Mouse (Mus musculus) kidney, postnatal 14 days (tissue): ENCODE results near the gene Ptgfrn.

Experiments used
- DNase-seq: peaks from one replicate; pipeline ENCODE4 v3.0.0; 2022; ENCODE audit warnings: mixed read lengths

Gene Ptgfrn

DNA sequence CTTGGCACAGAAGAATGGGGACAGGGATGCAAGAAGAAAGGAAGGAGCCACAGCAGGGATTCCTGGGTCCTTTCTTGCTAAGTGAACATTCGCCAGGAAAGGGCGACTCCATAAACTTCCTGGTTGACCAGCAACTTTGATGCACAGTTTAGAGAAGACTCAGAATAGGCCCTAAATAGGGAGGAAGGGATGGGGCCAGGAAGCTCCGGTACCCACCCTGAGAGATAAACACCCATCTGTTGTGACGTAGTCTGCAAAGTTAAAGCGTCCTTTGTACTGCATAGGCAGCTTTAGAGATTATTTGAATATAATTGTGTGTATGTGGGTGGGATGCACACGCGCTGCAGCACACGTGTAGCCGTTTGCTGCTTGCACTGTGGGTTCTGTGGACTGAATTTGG is 75.6 kb downstream of the Ptgfrn start:
- DNase-seq: no peak

DNA sequence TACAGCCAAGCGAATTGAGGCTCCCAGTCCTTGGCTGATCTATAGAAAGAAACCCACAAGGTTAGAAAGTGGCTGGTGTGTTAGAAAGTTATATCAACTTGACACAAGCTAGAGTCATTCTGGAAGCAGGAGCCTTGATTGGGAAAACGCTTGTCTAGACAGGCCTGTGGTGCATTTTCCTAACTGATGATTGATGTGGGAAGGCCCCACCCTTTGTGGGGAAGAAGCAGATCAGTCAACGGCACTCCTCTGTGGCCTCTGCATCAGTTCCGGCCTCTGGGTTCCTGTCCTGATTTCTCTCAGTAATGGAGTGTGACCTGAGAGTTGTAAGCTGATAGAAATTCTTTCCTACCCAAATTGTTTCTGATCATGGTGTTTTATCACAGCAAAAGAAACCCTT is 76.4 kb downstream of the Ptgfrn start:
- no peak for DNase-seq

DNA sequence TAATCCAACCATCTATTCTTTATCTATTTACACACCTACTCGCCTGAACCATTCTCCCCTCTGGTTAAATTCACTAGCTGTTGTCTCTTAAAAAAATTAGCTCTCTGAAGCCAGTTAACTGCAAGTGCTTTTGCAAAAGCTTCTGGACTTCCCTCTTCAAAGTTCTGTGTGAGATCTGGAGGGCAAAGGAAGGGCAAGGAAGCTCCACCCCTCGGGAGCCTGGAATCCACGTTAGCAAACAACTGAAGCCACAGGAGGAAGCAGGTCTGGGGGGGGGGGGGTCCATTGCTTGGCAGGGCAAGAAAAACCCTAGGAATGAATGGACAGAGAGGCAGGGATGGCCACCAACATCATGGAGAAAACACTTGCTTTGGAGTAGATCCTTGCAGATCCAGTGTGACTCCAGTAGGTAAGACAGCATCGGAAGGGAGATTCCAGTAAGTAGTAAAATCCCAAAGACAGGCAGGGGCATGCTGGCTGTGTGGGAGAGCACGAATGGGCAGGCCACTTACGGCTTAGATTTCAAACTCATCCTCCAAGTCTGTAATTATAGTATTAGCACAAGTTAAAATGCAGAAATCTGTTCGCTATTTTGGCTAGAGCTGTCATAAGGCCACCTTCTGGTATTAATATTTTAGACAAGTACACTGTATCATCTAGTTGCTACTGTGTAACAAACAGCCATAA is 78.5 kb downstream of the Ptgfrn start:
- DNase-seq: no peak

DNA sequence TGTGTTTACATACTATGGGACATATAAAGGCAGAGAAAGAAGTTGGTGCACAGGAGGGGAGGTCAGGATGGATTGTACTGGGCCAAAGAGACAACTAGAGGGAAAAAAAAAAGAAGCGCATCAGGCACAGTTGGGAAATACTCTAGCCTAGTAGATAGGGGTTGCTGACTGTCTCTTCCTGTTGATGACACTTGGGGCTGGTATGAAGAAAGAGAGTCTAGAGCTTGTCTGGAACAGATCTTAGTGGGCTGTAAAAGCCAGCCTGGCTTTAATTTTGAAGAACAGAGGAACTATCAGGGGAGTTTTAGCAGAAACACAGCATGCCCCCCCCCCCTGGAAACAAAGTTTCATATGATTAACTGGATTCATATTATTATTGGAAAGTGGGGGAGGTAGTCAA is 79.4 kb downstream of the Ptgfrn start:
- DNase-seq: no peak

DNA sequence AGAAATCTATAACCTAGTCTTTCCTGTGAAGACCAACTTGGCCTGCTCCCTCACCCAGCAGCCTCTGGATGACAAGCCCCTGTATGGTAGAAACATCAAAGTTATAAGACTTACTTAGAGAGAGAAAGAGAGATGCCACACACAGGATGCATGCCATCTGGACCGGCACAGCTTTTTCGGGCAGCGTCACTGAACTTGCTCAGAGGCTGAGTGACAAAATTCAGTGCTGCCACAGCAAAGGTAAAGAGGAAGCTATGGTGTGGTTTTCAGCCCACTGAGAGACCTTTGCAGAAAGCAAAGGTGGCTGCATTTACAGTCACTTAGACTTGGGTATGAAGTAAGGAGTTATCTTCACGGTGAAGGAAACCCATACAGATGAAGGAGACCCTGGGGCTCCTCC is 80.7 kb downstream of the Ptgfrn start, which contains the start of gene Cd101:
Gene Cd101 (minus strand): TSS at position 218 of the 400 bp plus-strand sequence.
- DNase-seq: no peak

DNA sequence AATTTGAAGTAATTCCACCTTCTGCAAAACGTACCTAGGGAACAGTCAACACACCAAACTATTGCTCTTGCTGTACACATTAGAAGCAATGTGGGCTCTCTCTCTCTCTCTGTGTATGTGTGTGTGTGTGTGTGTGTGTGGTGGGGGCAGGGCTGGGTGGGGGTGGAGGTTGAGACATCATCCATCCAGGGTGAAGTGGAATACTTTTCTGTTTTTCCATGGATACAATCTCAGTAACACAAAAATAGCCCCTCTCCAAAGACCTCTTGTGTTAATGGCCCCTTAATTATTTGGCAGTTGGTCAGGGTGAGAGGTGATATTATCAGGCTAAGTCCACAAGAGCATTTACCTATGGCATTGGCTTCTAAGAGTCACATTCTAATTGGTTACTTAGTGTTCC is 83.3 kb downstream of the Ptgfrn start:
- DNase-seq: no peak

DNA sequence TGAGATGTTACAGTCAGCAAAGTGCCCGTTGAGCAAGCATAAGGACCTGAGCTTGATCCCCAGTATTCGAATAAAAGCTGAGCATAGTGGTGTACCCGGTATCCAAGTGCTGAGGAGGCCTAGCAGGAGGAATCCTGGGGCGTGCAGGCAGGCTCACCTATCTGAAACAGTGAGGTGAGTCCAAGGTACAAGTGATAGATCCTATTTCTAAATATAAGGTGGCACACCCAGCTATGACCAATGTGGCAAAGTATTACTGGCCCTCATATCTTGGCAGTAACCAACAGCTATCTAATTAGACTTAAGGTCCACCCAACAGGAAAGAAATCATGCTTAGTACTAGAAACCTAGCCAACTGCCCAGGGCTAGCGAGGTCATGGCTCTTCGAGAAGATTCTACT is 87.1 kb downstream of the Ptgfrn start:
- no peak for DNase-seq

DNA sequence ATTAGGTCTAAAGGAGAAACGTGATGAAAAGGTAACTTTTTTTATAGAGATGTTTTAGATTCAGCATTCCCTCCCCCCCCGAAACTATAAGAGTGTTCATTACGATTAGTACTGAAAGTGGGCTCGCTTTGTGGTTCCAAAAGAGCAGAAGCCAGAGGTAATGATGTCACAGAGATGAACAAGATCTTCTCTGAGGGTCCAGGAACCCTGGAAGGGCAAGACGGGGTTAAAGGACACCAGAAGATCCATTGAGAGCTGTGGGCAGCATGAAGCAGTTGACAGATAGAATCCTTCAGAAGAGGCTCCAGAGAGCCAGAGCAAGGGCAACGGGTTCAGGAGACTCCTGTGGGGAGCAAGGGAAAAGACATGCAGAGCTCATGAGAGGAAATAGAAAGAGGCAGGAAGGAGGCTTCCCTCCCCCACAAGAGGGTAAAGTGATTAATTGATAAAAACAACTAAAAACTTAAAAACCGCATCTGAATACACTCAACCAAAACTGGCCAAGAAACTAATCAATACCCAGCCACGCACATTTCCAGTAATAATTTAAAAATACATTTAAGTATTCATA is 88.5 kb downstream of the Ptgfrn start:
- no peak for DNase-seq

DNA sequence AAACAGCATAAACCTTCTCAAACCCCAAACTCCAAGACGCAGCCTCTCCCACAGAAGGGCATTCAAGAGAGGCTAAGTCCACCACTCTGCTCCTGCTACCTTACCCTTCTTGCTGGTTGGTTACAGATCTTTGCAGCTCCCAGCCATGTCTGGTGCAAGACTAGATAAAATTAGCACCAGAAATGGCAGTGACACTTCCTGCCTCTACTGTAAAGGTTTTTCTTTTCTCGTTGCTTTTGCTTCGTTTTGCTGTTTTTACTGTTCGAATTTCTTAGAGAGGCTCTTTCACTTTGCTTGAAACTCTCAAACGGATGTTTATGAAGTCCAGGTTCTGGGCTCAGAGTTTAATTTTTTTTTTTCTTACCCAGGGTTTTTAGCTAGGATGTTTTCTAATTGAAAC is 89.0 kb downstream of the Ptgfrn start:
- DNase-seq: no peak

DNA sequence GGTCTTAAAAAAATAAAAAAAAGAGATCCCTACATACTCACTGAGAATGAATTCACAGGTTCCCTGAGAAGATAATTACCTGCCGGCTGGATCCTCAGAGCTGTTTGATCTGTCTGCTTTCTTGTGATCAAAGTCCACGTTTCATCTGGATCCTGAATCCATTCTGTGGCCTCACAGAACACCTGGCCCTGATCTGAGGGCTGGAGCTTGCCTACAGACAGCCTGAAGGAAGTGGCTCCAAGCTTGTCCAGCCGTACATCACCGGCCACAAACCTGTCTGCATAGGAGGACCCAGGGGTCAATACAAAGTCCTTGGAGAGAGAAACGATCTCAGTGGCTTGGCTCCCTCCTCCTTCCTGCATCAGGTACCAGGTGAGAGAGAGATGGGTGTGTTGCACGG is 91.6 kb downstream of the Ptgfrn start:
- no peak for DNase-seq

DNA sequence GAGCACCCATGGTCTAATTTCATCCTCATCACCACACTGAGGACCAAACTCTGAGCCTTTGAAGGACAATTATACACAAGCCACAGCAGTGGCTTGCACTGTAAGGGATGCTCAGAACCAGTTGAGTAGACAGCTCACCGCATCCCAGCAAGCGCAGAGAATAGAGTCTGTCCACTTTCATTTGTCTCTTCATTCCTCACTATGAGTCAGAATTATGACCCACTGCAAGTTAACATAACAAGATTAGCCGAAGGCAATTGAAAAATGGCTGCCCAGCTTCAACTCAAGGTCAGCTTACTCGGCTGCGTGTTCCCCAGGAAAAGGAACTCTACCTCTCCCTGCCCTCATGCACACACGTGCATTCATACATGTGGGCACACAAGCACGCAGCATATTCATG is 94.0 kb downstream of the Ptgfrn start:
- no peak for DNase-seq

DNA sequence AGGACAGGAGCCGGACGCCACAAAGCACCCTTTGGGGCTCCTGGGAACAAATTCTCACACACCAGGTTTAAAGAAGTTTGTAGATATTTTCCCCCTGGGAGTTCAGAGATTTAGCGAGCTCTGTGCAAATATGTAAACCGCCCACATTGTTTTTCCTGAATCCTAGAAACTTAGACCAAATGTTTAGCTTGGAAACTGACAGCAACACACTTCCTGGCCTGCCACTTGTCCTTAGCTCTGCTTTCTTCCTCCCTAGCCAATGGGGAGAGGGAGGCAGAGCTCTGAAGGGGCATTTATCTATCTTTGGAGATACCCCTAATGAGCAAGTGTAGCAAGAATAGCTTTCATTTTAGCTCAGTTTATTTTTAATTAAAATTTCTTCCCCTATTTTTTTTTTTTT is 94.8 kb downstream of the Ptgfrn start:
- DNase-seq: no peak

DNA sequence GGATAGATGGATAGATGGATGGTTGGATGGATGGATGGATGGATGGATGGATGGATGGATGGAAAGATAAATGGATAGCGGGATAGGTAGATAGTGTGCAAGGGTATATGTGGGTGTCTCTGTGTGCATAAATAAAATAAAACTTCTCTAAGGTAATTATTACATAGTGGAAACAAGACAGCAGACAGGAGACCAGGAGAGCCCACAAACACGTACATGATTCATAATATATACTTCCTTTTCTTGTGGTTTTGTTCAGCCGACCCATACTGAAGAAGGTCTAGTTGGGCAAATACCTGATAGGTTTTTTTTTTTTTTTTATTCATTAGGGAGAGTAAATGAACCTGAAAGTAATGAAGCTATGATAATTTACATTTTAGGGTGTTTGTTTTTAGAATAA is 96.5 kb downstream of the Ptgfrn start:
- no peak for DNase-seq

DNA sequence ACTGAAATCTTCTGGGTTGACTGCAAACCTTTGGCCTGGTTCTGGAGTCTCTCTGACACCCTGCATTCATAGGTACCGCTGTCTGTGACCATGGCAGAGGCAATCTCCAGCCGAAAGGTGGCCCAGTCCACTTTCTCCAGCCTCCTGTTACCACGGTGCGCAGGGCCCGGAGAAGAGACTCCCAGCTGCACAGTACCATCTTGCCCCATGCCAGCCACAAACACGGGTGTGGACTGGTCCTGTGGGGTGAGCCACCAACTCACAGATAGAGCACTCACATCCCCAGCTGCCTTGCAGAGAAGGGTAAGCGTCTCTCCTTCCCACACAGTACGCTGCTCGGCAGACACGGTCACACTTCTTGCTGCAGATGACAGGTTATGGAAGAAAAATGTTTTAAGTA is 97.1 kb downstream of the Ptgfrn start:
- no peak for DNase-seq

DNA sequence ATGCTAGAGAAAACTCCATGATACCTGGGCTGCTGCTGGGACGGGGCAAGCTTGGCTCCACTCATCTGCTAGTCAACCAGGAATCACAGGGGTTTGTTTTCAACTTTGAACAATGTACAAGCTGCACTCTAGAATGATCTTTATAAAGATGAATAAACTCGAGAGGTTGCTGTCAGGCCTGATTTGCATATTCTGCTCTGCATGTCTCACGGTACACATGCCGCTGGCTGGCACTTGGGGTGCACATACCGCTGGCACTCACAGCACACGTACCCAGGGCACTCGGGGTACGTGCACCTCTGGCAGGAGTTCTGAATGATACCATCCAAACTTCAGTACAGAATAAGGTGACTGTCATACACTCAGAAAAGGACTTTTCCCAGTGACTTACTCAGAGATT is 97.5 kb downstream of the Ptgfrn start:
- DNase-seq: no peak

DNA sequence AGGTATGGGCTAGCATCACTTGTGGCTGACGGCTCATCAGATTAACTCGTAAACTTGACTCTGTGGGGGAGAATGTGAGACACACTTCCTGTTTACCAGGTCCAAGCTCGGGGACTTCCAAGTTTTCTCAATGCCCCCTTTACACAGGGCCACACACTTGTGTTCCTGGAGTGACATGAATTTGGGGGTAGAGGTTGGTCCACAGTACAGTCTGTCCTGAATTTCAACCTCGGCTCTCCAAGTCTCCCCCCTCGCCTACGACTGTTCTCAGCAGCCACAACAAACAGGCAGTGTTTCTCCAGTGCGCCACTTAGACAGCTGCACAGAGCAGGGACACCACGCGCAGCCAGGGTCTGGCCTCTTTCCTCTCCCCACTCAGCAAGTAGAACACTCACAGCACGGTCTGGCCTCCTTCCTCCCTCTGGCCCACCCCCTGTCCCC is 97.9 kb downstream of the Ptgfrn start:
- peak; percentile 24 for DNase-seq

DNA sequence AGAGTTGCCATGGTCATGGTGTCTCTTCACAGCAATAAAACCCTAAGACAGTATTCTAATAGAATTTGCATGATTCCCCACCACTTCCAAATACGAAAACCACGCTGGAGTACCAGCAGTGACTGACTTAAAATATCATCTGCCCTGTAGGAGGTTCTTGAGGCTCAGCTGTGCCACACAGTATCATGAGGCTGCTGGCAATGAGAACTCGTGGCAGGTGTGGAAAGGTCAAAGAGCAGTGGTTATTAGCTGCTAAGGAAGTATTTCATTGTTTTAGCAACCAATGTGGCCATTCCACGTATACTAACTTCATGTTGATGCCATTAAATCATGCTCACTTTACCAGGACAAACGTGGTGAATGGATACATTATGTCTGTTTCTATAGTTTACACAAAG is 98.9 kb downstream of the Ptgfrn start:
- no peak for DNase-seq

DNA sequence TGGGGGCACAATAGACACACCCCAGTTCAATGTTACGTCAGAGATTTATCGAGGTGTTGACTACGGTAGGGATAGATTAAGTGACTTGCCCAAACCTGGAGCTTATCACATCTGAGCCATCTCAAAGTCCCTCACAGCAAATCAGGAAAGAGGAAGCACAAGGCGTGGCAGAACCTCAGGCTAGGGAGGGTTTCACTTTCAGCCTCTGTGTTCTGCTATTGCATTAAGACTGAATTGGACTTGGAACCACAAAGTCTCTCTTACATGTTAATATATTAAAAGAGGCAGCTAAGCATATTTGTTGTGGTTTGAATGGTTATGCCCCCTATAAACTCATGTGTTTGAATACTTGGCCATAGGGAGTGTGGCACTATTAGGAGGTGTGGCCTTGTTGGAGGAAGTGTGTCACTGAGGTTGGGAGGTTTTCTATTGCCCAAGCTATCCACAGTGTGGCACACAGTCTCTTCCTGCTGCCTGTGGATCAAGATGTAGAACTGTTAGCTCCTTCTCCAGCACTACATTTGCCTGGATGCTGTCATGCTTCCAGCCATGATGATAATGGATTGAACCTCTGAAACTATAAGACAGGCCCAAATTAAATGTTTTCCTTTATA is 99.4 kb downstream of the Ptgfrn start:
- DNase-seq: no peak

DNA sequence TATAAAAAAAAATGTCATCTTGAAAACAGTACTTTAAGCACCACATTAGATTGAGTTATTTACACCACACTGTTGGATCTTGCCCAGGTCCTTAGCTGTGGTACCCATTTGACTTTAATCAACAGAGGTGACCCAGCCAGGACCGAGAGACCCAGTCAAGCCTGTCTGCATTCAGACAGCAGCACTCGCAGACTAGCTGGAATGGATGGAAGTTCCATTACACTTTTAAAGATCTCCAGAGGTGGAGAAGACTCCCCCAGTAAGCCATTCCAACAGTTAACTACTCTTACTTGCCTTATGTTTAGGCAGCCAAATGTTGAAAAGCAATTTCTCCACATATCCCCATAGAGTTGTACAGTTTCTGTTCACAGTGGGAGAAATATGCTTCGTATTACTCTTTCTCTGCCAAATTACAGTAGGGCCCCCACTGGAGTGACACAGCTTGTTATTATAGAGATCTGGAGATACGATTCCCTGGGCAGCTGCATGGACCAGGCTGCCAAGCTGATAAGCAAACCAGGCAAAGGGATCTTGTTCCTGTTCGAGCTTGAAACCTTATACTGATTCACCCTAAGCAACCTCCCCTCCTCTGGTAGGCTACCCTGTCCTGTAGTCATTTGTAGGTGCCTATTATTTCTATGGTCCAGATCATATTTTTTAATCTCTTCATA is 102.8 kb downstream of the Ptgfrn start:
- DNase-seq: no peak

DNA sequence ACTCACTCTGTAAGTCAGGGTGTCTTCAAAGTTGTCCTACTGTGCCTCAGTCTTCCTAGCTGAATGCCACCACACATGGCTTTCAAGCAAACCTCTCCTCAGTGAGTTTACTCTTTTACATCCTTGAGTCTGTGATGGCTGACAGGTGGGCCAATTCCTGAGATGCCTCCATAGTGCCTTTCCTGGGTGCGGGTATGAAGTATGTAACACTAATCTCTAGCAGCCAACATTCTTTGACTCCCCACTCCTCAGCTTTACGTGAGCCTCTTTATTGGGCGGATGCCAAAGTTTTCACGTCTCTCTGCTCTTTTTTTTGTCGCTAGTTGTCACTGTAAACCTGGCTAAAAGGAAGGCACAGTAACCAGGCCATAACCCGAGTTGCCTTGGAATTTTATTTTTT is 104.7 kb downstream of the Ptgfrn start:
- DNase-seq: no peak

DNA sequence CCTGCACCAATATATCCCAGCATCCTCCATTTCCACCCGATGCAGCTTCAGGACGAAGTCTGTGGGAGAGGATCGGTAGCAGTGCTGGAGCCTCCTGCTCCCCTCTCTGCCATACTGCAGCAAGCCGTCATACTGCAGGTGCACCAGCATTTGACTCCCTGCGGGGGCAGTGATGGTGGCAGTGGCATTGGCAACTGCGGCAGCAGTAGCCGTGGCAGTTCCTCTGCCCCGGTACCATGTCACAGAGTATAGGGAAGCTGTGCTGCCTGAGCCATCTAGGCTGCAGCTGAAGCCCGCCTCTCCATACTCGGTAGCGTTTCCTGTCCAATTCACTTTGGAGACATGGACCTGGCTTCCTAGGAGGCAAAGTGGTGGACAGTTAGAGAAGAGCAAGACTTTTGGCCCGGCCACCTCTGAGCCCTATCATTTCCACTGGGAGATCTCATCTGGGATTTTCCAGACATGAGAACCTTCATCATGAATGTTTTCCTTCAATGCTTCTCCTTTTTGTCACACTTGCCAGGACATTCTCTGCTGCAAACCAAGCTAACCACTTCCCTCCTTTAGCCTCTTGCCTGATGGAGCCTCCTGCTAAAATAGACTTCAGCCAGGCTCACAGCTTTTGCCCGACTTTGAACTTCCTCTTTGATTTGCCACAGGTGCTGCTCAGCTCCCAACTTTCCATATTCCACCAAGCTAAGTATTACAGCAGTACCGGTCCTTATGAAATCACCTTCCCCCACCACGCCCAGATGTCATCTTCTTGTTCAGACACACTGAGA is 106.3 kb downstream of the Ptgfrn start:
- DNase-seq: no peak

DNA sequence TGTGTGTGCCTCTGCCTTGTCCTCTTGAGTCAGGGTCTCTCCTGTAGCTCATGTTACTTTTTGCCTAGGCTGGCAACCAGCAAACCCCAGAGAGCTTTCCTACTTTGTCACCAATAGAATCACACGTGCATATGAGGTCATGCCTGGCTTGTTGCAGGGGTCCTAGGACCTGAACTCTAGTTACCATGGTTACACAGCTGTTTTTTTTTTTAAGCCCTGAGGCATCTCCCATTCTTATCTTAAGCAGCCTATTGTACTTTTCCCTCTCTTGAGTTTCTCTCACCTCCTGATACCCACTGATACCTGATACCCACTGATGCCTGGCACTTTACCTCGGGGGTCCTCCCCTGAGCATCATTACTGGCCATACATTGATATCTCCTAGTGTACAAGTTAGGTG is 110.3 kb downstream of the Ptgfrn start:
- no peak for DNase-seq

DNA sequence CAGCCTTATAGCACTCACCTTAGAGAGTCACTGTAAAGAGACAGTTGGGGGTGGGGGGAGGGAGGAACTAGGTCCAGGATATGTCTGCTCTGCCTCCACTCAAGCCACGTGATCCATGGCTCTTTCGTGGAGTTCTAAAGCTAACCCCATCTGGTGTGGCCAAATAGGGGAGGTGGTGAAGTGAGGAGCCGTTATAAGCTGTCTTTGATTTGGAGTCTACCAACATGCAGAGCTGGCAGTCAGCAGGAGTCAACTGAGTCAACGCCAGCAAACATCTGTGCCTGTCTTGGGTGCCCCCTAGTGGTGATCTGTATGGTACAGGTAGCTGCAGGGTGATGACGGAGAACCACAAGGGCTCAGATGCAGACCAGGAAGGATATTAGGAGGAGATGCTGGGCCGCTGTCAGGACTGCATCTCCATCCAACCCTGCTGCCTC is 111.2 kb downstream of the Ptgfrn start:
- DNase-seq: peak; percentile 76
